Mouse (Mus musculus): ENCODE measurements around the gene Nbeal2. TPM values are rescaled to one million over a fixed set of nuclear protein-coding genes. Genes with fewer than 3 reads are reported as not detected.

Nbeal2 gene
- polyA plus RNA-seq, 1 experiment = 24.5 TPM

DNA sequence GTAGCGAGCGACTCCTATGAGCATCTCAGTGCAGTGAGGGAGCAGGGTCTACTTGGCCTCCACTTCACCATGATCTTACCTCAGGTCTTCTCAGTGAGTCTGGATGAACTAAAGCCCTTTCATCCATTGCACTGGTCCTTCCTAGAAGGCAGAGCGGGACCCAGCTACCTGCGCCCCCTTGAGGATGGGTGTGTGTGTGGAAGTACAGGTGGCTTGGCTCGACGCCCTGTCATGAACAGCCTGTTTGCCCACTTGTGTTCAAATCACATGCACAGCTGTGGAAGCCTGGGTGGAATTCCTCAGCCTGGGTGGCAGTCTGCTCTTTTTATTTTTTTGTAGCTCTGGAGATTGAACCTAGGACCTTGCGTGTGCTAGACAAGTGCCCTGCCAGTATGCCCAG lies 33.8 kb downstream of the Nbeal2 start:
- DNase-seq (ENCODE audit: extremely low spot score in 1 of 2, low spot score in 1 of 2) = no peak

DNA sequence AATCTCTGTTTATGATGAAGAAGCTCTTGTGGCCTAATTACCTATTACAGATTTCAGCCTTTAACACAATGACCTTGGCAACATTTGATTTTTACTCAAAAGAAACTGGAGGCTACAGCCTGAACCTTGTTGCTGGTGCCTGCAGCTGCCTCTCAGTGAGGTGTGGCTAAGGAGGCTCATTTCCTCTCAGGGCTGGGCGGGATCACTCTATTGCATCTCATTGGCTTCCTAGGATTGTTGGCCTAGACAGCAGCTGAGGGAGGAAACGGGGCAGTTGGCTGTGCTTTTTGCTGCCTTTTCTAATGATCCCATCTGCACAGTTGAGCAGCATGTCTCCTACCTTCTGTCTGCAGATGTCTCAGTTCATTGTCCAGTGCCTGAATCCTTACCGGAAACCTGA lies 36.9 kb downstream of the Nbeal2 start:
- DNase-seq (ENCODE audit: extremely low spot score in 1 of 2, low spot score in 1 of 2) = no peak

DNA sequence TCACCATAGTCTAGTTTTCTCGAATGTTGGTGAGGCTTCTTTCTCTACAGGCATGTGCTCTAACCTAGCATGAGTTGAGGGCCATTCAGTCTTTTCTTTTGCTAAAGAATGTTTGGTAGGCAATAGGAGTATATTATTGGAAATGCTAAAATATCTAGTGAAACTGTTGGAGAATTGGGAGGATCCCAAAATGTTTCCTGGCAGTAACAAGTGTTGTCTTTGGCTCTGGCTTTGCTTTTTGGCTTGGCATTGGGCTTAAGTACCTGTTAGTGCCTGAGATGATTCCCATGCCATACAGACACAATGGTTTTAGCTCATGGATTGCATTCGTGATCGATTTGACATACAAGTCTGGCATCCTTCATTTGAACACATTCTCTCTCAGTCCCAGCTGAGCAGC lies 42.5 kb downstream of the Nbeal2 start:
- no peak for DNase-seq (ENCODE audit: extremely low spot score in 1 of 2, low spot score in 1 of 2)

DNA sequence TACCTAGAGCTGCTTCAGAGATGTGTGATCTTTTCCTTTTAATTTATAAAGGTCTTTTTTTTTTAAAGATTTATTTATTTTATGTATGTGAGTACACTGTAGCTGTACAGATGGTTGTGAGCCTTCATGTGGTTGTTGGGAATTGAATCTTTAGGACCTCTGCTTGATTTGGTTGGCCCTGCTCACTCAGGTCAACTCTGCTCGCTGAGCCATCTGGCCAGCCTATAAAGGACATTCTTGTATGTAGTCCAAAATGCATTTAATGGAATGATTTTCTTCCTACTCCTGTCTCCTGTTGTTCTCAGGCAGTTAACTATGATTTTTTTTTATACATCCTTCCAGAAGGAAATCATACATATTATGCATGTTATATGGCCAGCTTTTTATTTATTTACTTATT lies 70.4 kb downstream of the Nbeal2 start:
- DNase-seq (ENCODE audit: extremely low spot score in 1 of 2, low spot score in 1 of 2) = no peak

DNA sequence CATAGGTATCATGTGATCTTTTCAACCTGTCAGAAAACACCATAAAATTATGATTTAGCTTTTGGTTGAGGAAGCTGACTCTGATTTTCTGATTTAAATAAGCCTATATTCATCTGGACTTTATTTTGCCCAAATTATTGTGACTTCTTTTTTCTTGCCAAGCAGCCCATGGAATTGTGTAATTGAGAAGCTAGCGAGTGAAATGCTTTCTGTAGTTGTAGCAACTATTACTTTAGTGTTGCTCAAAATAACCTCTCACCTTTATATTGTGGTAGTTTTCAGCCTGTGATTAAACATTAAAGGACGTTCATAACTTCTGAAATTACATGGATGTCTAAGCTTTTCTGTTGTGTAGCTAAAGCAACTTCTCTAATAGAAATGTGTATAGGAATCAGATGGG lies 71.8 kb downstream of the Nbeal2 start:
- DNase-seq (ENCODE audit: extremely low spot score in 1 of 2, low spot score in 1 of 2) = no peak

Other genes starting within 250 kb of the Nbeal2 start
- gene Ptpn23, start 245.9 kb downstream of the Nbeal2 start, polyA plus RNA-seq (2012; rRNA removed) = 44.4 and 45.4 TPM in 2 replicates
- gene Ngp, start 234.4 kb downstream of the Nbeal2 start, polyA plus RNA-seq (2012; rRNA removed) = 0.10 and 0.78 TPM in 2 replicates
- gene Klhl18, start 177.5 kb downstream of the Nbeal2 start, polyA plus RNA-seq (2012; rRNA removed) = 24.6 and 25.5 TPM in 2 replicates
- gene Kif9, start 177.2 kb downstream of the Nbeal2 start, polyA plus RNA-seq (2012; rRNA removed) = 4.3 and 4.7 TPM in 2 replicates
- 67.2 and 73.6 TPM in 2 replicates for gene Setd2, start 121.6 kb downstream of the Nbeal2 start, polyA plus RNA-seq (2012; rRNA removed)
- gene Nradd, start 29.7 kb downstream of the Nbeal2 start, polyA plus RNA-seq (2012; rRNA removed) = 8.5 and 9.4 TPM in 2 replicates
- gene Ccdc12, start 2.3 kb upstream of the Nbeal2 start, polyA plus RNA-seq (2012; rRNA removed) = 105 and 106 TPM in 2 replicates
- 0.32 and 0.46 TPM in 2 replicates for gene Myl3, start 87.7 kb upstream of the Nbeal2 start, polyA plus RNA-seq (2012; rRNA removed)
- gene Pth1r, start 93.0 kb upstream of the Nbeal2 start, polyA plus RNA-seq (2012; rRNA removed) = 6.9 and 9.1 TPM in 2 replicates
- gene Prss42, start 144.0 kb upstream of the Nbeal2 start, polyA plus RNA-seq (2012; rRNA removed) = 0.06 TPM in 1 of 2 replicates, not detected in the other
- gene Prss44, start 159.8 kb upstream of the Nbeal2 start, polyA plus RNA-seq (2012; rRNA removed) = not detected in 2 replicates
- gene Prss43, start 172.5 kb upstream of the Nbeal2 start, polyA plus RNA-seq (2012; rRNA removed) = 0.06 and 0.15 TPM in 2 replicates
- 0.42 and 0.54 TPM in 2 replicates for gene Prss45, start 180.4 kb upstream of the Nbeal2 start, polyA plus RNA-seq (2012; rRNA removed)
- not detected in 2 replicates for gene Prss46, start 190.3 kb upstream of the Nbeal2 start, polyA plus RNA-seq (2012; rRNA removed)
- gene Prss50, start 203.8 kb upstream of the Nbeal2 start, polyA plus RNA-seq (2012; rRNA removed) = 0.65 and 0.86 TPM in 2 replicates
- gene Als2cl, start 225.7 kb upstream of the Nbeal2 start, polyA plus RNA-seq (2012; rRNA removed) = 7.9 and 8.3 TPM in 2 replicates
- 2.2 and 2.5 TPM in 2 replicates for gene Tmie, start 226.0 kb upstream of the Nbeal2 start, polyA plus RNA-seq (2012; rRNA removed)

Measured in frontal cortex, adult 2 months (tissue).